Mouse (Mus musculus): ENCODE data around the gene Fbxo21. TPM values are rescaled to one million over a fixed set of nuclear protein-coding genes. Genes with fewer than 3 reads are reported as not detected.

Gene Fbxo21
- polyA plus RNA-seq, 1 experiment, result 15.7 TPM

DNA sequence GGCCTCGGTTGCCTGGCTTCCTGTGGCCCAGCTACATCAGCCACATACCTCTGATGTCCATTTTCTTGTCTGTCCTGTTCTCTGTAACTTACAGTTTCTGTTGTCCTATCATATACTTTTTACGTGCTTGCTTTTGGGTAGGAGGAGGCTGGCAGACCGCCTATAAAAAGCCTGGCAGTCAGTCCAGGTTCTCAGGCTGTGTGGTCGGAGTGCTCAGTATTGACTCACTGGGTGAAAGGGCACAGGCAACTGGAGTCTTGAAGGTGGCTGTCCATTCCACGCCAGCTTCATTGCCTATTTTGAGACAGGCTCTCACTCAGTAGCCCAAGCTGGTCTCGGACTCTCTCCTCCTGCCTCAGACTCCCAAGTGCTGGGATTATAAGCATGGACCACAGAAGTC is 13.2 kb downstream of the Fbxo21 start:
- Histone ChIP-seq H3K27ac (ENCODE audit: insufficient read depth, low read length) (no peak overlapping the region), H3K4me1 (ENCODE audit: control insufficient read depth, insufficient read depth, insufficient read length) (no peaks in the 10 kb centered on the region), H3K27me3 (ENCODE audit: control insufficient read depth, insufficient read depth, low read length) (no peaks in the 10 kb centered on the region), H3K4me3 (ENCODE audit: extremely low read depth, insufficient read depth, insufficient read length) (no peak overlapping the region), H3K36me3 (ENCODE audit: control insufficient read depth, insufficient read depth, low read length) (peaks cover 43% of the 10 kb centered on the region)
- 88% methylated on average over 6 of the region's 6 CpGs for WGBS
- DNase-seq (ENCODE audit: low read depth in 1 of 2, low spot score in 2 of 2), result no peak
- no peak for TF ChIP-seq CTCF (IDR thresholded peaks at IDR 0.05; ENCODE audit: extremely low read depth, insufficient read depth, insufficient read length, insufficient replicate concordance)
- TF ChIP-seq POLR2A (IDR thresholded peaks at IDR 0.05; ENCODE audit: low read depth, low read length), result no peak

GRCm38 (mm10) chr5:117990957-117991356 is 14.4 kb downstream of the Fbxo21 start:
- no peak overlapping the region for H3K4me3 ChIP-seq (ENCODE audit: extremely low read depth, insufficient read depth, insufficient read length)
- peaks cover 48% of the 10 kb centered on the region for H3K36me3 ChIP-seq (ENCODE audit: control insufficient read depth, insufficient read depth, low read length)
- no peak for DNase-seq (ENCODE audit: low read depth in 1 of 2, low spot score in 2 of 2)
- no peaks in the 10 kb centered on the region for H3K27me3 ChIP-seq (ENCODE audit: control insufficient read depth, insufficient read depth, low read length)
- WGBS, result 93% methylated on average over 3 of the region's 3 CpGs
- H3K4me1 ChIP-seq (ENCODE audit: control insufficient read depth, insufficient read depth, insufficient read length), result no peaks in the 10 kb centered on the region
- no peak for TF ChIP-seq POLR2A (IDR thresholded peaks at IDR 0.05; ENCODE audit: low read depth, low read length)
- no peak for TF ChIP-seq CTCF (IDR thresholded peaks at IDR 0.05; ENCODE audit: extremely low read depth, insufficient read depth, insufficient read length, insufficient replicate concordance)
- no peak overlapping the region for H3K27ac ChIP-seq (ENCODE audit: insufficient read depth, low read length)

GRCm38 (mm10) chr5:117993550-117993949 is 17.0 kb downstream of the Fbxo21 start:
- peaks cover 52% of the 10 kb centered on the region for H3K36me3 ChIP-seq (ENCODE audit: control insufficient read depth, insufficient read depth, low read length)
- H3K27me3 ChIP-seq (ENCODE audit: control insufficient read depth, insufficient read depth, low read length), result no peaks in the 10 kb centered on the region
- WGBS, result 96% methylated on average over 6 of the region's 6 CpGs
- H3K4me1 ChIP-seq (ENCODE audit: control insufficient read depth, insufficient read depth, insufficient read length), result no peaks in the 10 kb centered on the region
- DNase-seq (ENCODE audit: low read depth in 1 of 2, low spot score in 2 of 2), result no peak
- no peak for TF ChIP-seq POLR2A (IDR thresholded peaks at IDR 0.05; ENCODE audit: low read depth, low read length)
- TF ChIP-seq CTCF (IDR thresholded peaks at IDR 0.05; ENCODE audit: extremely low read depth, insufficient read depth, insufficient read length, insufficient replicate concordance), result no peak
- H3K4me3 ChIP-seq (ENCODE audit: extremely low read depth, insufficient read depth, insufficient read length), result no peak overlapping the region
- no peak overlapping the region for H3K27ac ChIP-seq (ENCODE audit: insufficient read depth, low read length)

GRCm38 (mm10) chr5:117995372-117995901 is 18.9 kb downstream of the Fbxo21 start:
- Histone ChIP-seq H3K4me3 (ENCODE audit: extremely low read depth, insufficient read depth, insufficient read length) (no peak overlapping the region), H3K36me3 (ENCODE audit: control insufficient read depth, insufficient read depth, low read length) (peaks cover 46% of the 10 kb centered on the region), H3K27me3 (ENCODE audit: control insufficient read depth, insufficient read depth, low read length) (no peaks in the 10 kb centered on the region), H3K27ac (ENCODE audit: insufficient read depth, low read length) (no peak overlapping the region), H3K4me1 (ENCODE audit: control insufficient read depth, insufficient read depth, insufficient read length) (no peaks in the 10 kb centered on the region)
- TF ChIP-seq CTCF (IDR thresholded peaks at IDR 0.05; ENCODE audit: extremely low read depth, insufficient read depth, insufficient read length, insufficient replicate concordance) (no peak), POLR2A (IDR thresholded peaks at IDR 0.05; ENCODE audit: low read depth, low read length) (no peak)
- WGBS, result 91% methylated on average over 8 of the region's 8 CpGs
- no peak for DNase-seq (ENCODE audit: low read depth in 1 of 2, low spot score in 2 of 2)

DNA sequence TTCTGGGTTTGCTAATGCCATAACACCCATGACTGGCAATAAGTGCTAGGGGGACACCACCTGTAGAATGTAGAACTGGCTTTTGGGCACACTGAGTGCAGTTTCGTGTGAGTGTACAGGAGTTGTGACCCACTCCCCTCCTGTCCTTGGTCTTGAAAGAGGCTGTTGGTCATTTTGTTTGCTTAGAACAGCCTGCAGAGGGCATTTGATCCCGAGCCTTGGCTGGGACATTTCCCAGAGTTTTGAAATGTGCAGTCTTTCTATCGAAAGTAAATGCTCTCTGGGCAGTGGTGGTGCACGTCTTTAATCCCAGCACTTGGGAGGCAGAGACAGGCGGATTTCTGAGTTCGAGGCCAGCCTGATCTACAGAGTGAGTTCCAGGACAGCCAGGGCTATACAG is 19.4 kb downstream of the Fbxo21 start:
- no peak for TF ChIP-seq CTCF (IDR thresholded peaks at IDR 0.05; ENCODE audit: extremely low read depth, insufficient read depth, insufficient read length, insufficient replicate concordance)
- no peak for TF ChIP-seq POLR2A (IDR thresholded peaks at IDR 0.05; ENCODE audit: low read depth, low read length)
- Histone ChIP-seq H3K27ac (ENCODE audit: insufficient read depth, low read length) (no peak overlapping the region), H3K4me3 (ENCODE audit: extremely low read depth, insufficient read depth, insufficient read length) (no peak overlapping the region), H3K27me3 (ENCODE audit: control insufficient read depth, insufficient read depth, low read length) (no peaks in the 10 kb centered on the region), H3K36me3 (ENCODE audit: control insufficient read depth, insufficient read depth, low read length) (peaks cover 44% of the 10 kb centered on the region), H3K4me1 (ENCODE audit: control insufficient read depth, insufficient read depth, insufficient read length) (no peaks in the 10 kb centered on the region)
- WGBS, result 78% methylated on average over 6 of the region's 6 CpGs
- no peak for DNase-seq (ENCODE audit: low read depth in 1 of 2, low spot score in 2 of 2)

GRCm38 (mm10) chr5:117996581-117996980 is 20.1 kb downstream of the Fbxo21 start:
- TF ChIP-seq POLR2A (IDR thresholded peaks at IDR 0.05; ENCODE audit: low read depth, low read length) (no peak), CTCF (IDR thresholded peaks at IDR 0.05; ENCODE audit: extremely low read depth, insufficient read depth, insufficient read length, insufficient replicate concordance) (no peak)
- WGBS, result 89% methylated on average over 6 of the region's 6 CpGs
- no peaks in the 10 kb centered on the region for H3K4me1 ChIP-seq (ENCODE audit: control insufficient read depth, insufficient read depth, insufficient read length)
- H3K27me3 ChIP-seq (ENCODE audit: control insufficient read depth, insufficient read depth, low read length), result no peaks in the 10 kb centered on the region
- H3K4me3 ChIP-seq (ENCODE audit: extremely low read depth, insufficient read depth, insufficient read length), result no peak overlapping the region
- H3K36me3 ChIP-seq (ENCODE audit: control insufficient read depth, insufficient read depth, low read length), result peaks cover 41% of the 10 kb centered on the region
- H3K27ac ChIP-seq (ENCODE audit: insufficient read depth, low read length), result no peak overlapping the region
- no peak for DNase-seq (ENCODE audit: low read depth in 1 of 2, low spot score in 2 of 2)

DNA sequence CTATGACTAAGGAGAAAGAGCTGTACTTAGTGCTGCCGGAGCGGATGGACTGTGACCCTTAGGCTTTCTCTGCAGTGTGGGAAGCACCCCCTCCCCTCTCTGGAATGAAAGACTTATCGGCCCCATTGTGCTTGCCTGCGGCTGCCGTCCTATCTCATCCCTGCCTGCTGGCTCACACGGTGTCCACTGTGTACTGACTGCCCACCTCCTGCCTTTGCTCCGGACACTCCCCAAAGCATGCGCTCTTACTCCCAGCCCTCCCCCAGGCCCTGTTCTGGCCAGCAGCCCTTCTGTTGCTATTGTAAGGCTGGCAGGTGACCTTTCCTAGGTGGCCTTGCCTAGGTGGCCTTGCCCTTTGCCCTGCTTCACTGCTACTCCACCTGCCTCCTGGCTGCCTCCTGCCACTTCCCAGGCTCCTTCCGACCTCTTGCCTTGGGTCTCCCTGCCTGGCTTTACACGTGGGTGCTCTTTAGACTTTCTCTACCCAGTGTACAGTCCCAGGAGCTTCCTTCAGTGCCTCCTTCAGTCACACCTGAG is 21.0 kb downstream of the Fbxo21 start:
- TF ChIP-seq POLR2A (IDR thresholded peaks at IDR 0.05; ENCODE audit: low read depth, low read length) (no peak), CTCF (IDR thresholded peaks at IDR 0.05; ENCODE audit: extremely low read depth, insufficient read depth, insufficient read length, insufficient replicate concordance) (no peak)
- no peak for DNase-seq (ENCODE audit: low read depth in 1 of 2, low spot score in 2 of 2)
- H3K27me3 ChIP-seq (ENCODE audit: control insufficient read depth, insufficient read depth, low read length), result no peaks in the 10 kb centered on the region
- no peak overlapping the region for H3K27ac ChIP-seq (ENCODE audit: insufficient read depth, low read length)
- H3K4me3 ChIP-seq (ENCODE audit: extremely low read depth, insufficient read depth, insufficient read length), result no peak overlapping the region
- WGBS, result 95% methylated on average over 10 of the region's 10 CpGs
- peaks cover 40% of the 10 kb centered on the region for H3K36me3 ChIP-seq (ENCODE audit: control insufficient read depth, insufficient read depth, low read length)
- H3K4me1 ChIP-seq (ENCODE audit: control insufficient read depth, insufficient read depth, insufficient read length), result no peaks in the 10 kb centered on the region

All from spleen, adult 2 months (tissue).